Mouse (Mus musculus): ENCODE measurements around the gene Kdm4a.

The Kdm4a gene

DNA sequence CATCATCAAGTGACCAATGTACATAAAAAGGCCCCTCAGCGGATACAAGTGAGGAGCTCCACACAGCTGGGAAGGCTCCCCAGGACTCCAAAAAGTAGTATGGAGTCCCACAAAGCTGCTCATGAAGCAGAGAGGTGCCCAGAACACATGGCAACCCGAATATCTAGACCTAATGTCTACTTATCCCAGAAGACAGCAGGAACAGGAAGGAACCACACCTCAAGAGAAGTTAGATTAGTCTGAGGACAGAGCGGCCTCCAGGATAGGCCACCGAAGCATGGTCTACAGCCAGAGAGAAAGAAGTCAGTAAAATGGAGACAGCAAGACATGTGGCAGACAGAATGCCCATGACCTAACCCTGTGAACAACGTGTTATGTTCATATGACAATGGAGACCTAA lies 25.0 kb downstream of the Kdm4a start:
- DNase-seq (ENCODE audit: low read depth): no peak

DNA sequence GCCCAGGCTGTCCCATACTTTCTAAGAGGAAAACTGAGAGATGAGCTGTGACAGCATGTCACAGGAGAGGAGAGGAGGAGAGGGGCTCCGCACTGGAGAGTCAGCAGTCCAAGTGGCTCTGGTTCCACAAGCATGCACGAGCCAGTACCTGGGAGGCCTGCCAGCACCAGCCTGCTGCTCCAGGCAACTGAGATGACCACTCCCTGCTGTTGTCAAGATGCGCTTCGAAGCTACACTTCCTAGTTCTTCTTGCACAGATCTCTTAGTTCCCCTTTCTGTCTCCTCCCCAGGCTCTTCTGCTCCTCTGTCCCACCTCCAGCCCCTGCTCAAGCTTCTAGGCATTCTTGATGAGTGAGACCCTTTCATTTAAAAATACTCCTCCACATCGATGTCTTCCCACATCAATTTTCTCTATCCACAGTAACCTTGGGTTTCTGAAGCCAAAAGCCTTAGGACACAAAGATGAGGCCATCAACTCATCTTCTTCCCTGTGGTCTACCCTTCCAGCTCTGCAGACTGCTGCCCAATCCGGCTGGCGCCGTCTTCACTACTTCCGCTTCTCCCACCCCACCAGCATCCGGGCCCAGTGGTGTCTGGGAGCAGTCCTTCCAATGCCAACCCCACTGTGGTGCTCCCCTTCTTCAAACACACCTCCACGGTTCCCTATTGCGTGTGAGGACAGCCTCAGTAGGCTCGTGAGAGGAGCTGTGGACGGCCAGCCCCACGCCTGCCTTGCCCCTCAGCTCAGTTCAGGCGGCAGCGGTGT lies 27.6 kb downstream of the Kdm4a start:
- DNase-seq (ENCODE audit: low read depth): no peak

DNA sequence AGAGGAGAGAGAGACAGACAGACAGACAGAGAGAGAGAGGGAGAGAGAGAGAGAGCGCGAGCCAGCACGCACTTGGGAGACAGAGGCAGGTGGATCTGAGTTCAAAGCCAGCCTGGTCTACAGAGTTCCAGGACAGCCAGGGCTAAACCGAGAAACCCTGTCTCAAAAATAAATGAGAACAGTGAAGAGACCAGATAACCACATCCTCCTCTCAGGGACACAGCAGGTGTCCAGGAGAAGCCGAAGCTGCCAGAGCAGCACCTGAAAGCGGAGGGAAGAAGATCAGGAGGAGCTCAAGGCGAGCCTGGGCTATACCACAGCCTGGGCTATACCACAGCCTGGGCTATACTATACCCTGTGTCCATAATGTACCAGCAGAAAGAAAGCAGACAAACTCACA lies 29.0 kb downstream of the Kdm4a start:
- no peak for DNase-seq (ENCODE audit: low read depth)

DNA sequence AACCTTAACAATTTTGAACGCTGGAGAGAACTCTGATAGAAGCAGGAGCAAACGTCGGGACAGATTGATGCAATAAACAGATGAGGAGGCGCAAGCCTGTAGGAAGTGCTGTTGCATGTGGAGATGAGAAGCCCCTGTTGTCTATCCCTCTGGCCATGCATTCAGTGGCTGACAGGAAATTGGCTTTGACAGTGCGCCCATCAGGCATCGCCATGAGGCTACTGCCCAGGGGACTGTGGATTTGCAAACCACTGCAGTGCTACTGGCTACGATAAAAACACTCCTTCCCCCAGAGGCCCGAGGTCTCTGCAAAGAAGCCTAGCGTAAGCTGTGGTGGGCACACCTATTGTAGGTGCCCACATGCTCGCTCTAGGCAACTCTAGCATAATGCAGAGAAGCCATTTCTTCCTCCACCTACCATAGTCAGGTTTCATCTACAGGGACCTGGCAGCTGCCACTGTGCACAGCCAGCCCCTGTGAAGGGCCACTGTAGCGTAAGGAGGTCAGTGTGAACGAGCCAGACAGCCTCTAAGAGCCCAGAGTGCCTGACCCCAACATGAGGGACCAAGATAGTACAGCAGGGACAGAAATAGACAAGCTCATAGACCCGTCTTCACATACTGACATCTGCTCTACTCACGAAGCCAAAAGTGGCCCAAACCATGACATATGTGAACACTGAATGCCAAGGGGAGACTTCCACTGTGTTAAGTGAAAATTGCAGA lies 29.7 kb downstream of the Kdm4a start:
- DNase-seq (ENCODE audit: low read depth): no peak

DNA sequence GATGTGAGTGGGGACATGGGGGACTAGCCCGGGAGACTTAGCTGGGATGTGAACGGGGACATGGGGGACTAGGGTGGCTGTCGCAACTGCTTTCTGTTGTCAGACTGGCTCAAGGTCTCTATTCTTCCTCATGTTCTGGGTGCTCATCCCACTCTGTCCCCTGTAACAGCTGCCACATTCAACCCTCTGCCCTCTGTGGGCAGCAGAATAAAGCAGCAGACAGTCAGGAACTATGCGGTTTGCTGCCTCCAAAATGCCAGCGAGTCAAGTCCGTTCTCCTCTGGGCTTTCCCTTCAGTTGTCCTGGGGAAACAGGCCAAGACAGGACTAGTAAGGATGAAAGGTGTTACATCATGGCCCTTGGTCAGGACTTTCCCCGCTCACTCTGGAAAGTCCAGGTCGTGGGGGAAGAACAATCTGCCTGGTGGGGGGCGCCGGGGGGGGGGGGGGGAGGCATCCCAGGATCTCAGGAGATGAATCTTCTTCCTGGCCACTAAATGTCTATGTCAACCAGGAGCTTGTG lies 30.7 kb downstream of the Kdm4a start:
- DNase-seq (ENCODE audit: low read depth): no peak

DNA sequence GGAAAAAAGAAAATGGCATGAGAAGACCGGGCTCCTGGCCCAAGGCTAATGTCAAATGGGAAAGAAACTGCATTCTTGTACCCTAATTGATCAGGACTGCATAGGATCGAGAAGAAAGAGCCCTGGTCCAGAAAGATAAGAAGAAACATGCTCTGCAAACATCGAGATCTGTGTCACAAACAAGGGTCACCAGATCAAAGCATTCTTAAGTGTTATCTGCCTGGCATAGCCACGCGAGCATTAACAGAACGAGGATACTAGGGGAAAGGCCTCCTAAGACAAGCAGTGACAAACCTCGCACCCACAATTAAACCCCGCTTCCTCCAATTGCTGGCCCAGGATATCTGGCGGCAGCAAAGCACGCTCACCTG lies 31.5 kb downstream of the Kdm4a start:
- DNase-seq (ENCODE audit: low read depth): no peak

DNA sequence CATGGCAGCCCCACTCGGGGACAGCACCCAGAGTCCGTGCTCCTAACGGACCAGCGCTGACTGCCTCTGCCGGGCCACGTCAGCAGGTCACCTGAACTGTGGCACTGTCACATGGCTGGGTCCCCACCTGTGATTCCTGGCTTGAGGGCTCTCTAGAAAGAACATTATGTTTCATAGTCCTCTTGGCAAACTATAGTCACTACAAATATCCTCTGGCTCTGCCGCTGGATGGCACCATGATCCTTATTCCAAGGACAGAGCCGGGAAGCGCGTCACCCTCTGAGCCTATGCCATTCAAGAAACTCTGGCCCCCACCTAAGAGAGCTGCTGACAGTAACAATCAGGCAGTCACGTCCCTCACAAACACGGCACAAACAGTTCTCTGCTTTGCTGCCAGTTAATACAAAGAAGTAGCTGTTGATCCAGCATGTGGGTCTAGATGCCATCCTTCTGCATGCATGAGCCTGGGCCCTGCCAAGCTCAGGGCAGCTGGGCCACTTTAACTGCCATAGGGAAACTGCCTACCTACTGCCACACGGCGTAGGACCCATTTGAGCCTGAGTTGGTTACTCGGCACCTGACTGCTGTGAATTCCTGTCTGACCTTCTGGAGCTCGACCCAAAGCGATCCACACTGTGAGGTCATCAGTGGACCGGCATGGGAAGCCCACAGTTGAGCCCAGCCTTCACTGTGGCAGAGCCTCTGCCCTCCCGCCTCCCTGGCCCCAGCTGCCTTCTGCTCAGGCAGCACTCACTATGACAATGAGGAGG lies 32.1 kb downstream of the Kdm4a start:
- DNase-seq (ENCODE audit: low read depth): no peak

DNA sequence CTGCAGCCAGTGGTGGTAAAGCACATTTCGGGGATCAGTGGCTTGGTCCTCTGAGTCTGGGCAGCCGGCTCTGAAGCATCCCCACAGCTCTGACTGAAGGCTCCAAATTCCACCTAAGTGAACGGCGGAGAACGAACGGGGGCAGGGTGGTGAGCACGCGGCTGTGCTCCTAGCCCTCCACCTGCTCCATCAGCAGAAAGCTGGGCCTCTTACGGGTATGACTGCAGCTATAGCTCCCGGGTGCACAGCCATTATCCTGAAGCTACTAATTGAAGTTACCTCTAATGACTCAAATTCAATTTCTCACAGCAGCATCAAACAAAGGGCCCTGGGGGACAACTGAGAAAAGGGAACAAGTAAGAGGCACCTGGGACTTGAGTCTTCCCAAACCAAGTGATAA lies 32.8 kb downstream of the Kdm4a start:
- no peak for DNase-seq (ENCODE audit: low read depth)

DNA sequence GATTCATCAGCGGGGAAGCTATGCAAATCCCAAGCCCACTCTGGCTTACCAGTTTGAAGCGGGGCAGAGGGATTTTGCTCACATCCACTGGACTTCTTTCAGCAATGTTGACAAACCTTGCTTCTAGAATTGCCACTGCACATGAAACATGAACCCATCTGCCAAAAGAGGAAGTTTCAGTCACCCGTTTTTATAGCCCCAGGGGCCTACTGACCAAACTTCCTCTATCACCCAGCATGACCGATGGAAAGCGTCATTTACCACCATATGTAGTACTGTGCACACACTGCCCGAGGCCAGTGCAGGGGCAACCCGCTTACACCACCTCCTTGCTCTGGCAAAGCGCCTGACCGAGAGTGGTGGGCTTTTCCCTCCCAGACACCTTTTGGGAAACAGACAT lies 35.5 kb downstream of the Kdm4a start:
- DNase-seq (ENCODE audit: low read depth): no peak

DNA sequence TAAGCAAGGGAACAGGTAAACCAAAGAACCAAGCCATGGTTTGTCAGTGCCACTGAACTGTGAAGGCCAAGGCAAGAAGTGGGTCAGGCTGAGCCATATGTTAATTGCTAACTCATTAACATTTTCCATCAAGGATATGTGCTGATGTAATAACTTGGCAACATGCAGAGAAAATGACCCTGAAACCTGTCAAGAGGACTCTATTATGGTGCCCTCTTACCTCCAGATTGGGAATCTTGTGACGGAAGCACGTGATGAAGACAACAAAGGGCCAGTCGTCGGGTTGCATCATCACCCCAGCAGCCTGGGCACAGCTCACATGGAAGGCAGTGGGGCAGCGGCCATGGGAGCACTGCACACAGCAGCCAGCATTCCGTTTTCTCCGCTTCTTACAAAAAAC lies 36.2 kb downstream of the Kdm4a start:
- no peak for DNase-seq (ENCODE audit: low read depth)

DNA sequence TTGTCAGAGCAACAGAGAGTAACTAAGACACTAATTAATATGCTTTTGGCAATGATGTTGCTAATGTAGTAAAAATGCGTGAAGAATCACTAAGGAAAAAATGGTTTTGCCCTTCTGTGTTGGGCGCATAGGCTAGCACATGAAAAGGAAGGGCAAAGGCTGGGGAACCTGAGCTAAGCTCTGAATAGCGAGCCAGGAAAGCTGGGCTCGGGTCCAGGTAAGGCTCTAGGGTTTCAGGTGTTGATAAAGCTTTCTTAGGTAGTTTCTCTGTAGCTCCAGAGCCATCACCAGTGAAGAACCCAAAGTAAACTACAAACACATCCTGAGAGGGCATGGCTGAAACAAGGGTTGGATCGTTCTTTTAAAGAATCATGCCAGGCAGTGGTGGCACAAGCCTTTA lies 38.3 kb downstream of the Kdm4a start:
- no peak for DNase-seq (ENCODE audit: low read depth)

DNA sequence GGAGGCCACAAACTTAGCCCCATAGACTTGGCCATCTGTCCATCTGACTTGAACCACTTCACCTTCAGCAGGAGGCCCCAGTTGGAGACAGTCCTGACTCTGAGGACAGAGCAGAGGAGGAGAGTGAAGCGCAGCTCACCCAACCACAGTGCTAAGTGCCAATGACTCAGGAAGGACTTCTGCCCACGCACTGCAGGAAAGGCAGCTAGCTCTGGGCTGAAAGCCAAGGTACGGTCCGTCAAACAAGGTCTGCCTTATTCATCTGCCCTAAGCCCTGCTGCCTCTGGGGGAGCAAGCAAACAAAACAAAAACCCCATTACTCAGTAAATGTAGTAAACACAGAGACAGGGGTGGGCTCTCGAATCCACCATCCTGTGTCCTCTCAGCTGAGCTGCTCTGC lies 41.0 kb downstream of the Kdm4a start:
- DNase-seq (ENCODE audit: low read depth): peak; percentile 88

DNA sequence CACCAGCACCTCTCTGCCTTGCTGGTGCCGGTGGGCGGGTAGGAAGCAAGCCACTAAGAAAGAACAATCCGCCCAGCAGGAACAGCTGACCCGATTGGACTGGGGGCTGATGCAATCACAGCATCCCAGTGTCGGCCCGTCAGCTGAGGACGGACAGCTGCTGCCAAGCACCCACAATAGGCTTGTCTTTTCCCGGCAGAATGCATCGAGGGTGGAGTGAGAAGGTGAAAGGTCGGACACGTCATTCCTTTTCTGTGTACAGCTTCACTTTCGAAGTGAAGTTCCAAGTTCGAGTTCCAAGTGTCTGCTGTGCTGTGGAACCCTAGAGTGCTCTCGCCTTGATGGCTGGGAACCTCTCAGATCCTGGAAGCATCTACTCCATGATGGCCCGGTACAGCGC lies 42.0 kb downstream of the Kdm4a start:
- DNase-seq (ENCODE audit: low read depth): no peak

DNA sequence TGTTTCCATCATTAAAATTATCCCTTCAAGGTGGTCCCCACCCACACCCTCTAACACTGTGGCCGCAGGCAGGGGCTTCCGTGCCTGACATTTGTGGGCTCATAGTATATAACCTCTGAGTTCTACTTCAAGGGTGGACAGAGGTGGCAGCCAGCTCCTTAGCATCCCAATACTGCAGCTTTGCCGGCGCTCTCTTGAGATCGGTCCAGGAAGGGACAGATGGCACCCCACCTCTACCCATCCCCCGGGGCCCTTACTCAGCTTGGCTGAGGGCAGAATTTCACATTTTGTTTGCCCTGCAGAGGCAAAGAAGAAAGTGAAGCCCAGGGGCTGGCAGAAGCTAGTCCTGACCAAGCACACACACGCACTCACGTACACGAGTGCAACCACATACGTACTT lies 42.5 kb downstream of the Kdm4a start:
- DNase-seq (ENCODE audit: low read depth): no peak

DNA sequence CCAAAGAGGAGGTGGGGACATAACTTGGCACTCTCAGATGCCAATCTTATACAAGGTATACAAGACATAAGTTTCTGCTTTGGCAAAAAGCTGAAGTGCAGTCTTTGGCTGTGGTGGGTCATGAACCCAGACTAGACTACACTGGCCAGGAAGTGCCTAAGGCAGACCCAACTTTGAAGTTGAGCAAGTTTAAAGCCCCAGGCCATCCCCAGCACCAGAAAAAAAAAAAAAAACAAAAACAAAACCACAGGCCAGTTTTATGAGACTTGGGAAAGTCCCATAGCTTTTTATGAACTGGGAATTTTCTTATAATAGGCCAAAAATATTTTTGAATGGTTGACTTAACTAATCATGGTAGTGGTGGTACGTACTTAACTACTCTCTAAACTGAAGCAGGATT lies 44.4 kb downstream of the Kdm4a start:
- no peak for DNase-seq (ENCODE audit: low read depth)

DNA sequence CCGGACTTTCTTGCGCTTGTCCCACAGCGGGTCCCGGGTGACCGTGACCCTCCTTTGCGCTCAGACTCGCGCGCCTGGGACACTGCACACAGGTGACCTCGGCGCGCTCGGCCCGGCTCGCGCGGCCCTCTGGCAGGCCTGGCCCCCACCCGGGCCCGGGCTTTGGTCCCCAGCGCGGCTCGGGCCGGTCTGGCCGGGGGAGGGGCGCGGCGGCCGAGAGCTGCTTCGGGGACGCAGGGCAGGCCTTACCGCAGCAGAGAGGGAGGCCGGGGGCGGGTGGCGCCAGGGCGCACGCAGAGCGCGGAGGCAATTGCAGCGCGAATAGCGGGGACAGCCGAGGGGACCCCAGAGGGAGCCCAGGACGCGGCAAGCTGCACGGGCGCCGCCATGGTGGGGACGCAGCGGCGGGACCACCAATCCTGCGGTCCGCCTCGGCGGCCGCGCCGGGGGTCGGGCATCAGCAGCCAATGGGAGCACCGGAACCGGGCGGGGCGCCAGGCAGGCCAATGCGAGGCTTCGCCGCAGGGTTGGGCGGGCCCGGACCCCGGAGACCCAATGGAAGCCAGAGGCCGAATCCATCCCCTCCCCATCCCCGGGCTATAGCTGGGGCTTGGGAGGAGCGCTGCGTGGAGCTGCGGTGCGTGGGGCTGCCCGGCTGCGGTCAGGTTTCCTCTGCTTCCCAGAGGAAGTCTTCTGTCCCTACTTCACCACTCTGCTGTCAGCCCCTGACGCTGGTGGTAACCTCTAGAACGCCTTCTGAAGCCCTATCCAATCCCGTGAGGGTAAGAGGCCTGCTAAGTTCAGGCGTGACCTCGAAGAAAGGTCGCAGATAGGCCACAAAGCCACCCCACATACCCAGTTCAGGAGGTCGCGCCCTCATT lies 45.1 kb downstream of the Kdm4a start, which contains the start of gene St3gal3:
Gene St3gal3, minus strand, starts transcription at position 430 of the 881 bp plus-strand sequence.
- peak; percentile 58 for DNase-seq (ENCODE audit: low read depth)

DNA sequence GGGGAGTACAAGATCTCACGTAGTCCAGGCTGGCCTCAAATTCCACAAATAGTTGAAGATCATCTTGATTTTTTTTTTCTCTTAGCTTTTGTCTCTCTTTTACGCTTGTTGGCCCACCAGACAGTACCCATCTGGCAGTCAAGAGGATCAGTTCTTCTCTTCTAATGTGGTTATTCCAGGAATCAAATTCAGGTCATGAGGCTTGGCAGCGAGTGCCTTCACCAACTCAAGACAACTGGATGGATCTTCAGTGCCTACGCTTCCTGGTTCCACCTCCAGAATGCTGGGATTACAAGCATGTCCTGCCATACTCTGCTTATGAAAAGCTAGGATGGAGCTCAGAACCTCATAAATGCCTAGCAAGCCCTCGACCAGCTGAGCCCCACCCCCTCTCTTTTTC lies 48.5 kb downstream of the Kdm4a start:
- DNase-seq (ENCODE audit: low read depth): no peak

DNA sequence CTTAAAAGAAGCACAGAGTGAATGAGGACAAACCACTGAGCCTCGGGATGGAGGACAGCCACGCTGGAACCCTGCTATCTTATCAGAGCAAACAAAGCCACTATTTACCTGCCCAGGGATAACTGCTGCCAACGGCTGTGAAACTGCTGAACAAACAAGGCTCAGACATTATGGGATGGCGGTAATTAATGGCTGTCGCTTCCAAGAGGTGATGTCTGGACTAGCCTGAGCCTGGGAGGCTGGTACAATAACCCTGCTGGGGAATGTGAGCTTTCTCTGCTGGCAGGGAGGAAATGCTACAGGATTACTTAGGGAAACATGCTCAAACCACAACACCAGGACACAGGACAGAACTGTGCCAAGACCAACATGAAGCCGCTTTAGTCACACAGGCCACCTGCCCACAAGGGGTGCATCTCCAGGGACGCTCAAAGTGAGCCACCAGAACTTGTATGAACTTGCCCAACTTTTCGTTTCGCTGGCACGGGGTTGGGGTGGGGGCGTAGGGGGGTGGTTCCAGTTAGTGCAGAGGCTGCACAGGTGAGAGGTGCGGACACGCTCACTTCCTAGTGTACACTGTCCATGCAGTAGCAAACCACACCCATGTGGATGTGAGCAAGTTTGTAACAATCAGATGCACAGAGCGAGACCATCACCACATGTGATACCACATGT lies 56.7 kb downstream of the Kdm4a start:
- DNase-seq (ENCODE audit: low read depth): no peak

DNA sequence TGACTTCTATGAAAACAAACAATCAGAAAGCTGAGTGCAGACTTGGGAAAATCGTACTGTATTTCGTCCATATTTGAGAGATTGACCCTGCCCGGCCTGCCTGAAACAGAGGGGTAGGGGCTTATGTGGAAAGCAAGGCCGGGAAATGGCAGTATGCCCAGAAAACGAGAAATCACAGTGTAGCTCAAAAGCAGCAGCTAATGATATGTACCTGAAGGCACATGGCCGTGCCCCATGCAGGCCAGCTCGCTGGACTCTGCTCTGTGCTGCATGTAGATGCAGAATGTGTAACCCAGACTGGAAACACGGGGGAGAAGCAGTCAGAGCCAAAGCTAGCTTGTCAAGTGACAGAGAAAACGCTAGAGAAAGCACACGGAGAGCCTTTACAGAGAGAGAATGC lies 57.8 kb downstream of the Kdm4a start:
- no peak for DNase-seq (ENCODE audit: low read depth)

DNA sequence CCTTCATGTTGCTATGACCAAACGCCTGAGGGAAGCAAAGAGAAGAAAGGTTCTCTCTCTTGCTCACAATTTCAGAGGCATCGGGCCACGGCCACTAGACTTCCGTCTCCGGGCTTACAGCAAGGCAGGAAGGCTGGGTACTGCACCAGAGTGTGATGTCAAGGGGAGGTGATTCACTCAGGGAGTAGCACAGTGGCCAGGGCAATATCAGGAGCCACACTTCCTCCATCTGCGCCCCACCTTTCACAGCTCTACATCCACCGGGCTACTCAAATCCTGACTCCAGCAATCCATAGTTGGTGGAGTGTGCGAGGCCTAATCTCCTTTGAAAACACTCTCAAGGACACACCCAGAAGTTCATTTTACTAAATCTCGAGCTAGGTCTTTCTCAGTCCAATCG lies 62.3 kb downstream of the Kdm4a start:
- DNase-seq (ENCODE audit: low read depth): no peak

DNA sequence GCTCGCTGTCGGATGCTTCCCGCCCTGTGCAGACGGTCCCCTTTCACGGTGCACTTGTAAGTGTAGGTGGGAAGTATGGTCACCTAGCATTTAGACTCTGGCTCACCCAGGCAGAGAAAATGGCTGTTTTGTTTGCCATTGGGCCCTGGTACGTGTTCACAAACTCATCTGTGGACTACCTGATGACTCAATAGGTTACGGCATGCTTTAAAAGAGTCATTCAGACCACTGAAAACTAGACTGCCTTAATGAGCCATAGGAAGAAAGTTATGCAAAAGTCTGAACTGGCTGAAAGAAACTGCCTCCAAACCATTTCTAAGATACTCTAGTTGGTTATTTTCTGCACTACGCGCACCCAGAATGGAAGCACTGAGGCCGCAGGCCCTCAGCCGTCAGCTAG lies 63.7 kb downstream of the Kdm4a start:
- DNase-seq (ENCODE audit: low read depth): no peak

Data from fibroblast of lung, adult 2 months (primary cell).